Mouse (Mus musculus): ENCODE results near the gene Speer4e. TPM values are rescaled to one million over a fixed set of nuclear protein-coding genes. Genes with fewer than 3 reads are reported as not detected.
"Not testable (repeated sequence)": the region's sequence is repeated elsewhere in the genome, so short reads cannot be mapped to it uniquely, and the experiment has no call there.

The Speer4e gene
- polyA plus RNA-seq, 1 experiment = not detected

DNA sequence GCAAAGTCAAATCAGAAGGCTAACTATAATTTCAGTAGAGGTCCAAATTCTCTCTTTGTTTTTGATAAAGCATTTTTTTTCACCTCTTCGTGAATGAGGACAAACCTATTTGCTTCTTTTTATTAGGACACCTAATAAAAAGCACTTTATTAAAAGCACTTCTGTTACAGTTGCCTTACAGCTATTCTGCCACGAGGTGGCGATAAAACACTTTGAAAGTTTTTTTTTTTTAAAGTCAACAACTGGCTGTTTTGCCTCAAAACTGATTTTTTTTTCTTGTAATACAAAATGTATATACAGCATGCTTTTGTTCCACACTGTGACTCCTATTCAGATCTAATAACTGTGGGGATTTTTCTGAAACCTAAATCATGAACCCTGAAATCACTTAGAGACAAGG, 34.7 kb downstream of the Speer4e start:
- not testable (repeated sequence) for H3K4me1 ChIP-seq (ENCODE audit: control insufficient read depth, insufficient read depth, low read length); H3K9ac ChIP-seq (ENCODE audit: low read depth, poor library complexity, severe bottlenecking); H3K27ac ChIP-seq (ENCODE audit: insufficient read depth, low read length); H3K9me3 ChIP-seq (replicated peaks; ENCODE audit: control insufficient read depth, insufficient read depth, low read length, poor library complexity, severe bottlenecking); H3K4me3 ChIP-seq (ENCODE audit: low read depth, low read length); H3K36me3 ChIP-seq (ENCODE audit: control insufficient read depth, insufficient read depth, low read length, poor library complexity, severe bottlenecking); H3K27me3 ChIP-seq (ENCODE audit: control insufficient read depth, insufficient read depth, low read length, poor library complexity, severe bottlenecking)

DNA sequence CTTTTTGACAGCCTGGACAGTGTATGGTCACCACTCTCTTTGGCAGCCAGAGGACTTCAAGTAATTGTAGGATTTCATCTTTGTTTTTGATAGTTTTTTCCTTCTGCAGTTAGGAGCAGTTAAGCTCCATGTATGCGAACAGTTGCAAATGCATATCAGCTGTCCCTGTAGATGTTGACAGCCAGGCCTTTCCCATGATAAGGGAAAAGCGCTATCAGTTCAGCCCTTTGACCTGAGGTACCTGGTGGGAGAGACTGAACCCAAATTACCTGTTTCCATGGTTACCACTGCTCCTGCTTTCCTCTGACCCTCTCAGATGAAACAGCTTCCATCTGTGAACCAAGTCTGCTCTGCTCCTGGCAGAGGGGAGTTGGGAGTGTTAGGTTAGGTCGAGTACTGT, 46.0 kb downstream of the Speer4e start:
- no peak overlapping the region for H3K4me3 ChIP-seq (ENCODE audit: low read depth, low read length)
- H3K36me3 ChIP-seq (ENCODE audit: control insufficient read depth, insufficient read depth, low read length, poor library complexity, severe bottlenecking) = no peaks in the 10 kb centered on the region
- peaks cover 14% of the 10 kb centered on the region for H3K9me3 ChIP-seq (replicated peaks; ENCODE audit: control insufficient read depth, insufficient read depth, low read length, poor library complexity, severe bottlenecking)
- no peaks in the 10 kb centered on the region for H3K27me3 ChIP-seq (ENCODE audit: control insufficient read depth, insufficient read depth, low read length, poor library complexity, severe bottlenecking)
- no peak overlapping the region for H3K9ac ChIP-seq (ENCODE audit: low read depth, poor library complexity, severe bottlenecking)
- no peaks in the 10 kb centered on the region for H3K4me1 ChIP-seq (ENCODE audit: control insufficient read depth, insufficient read depth, low read length)
- no peak overlapping the region for H3K27ac ChIP-seq (ENCODE audit: insufficient read depth, low read length)
- TF ChIP-seq EP300 (IDR thresholded peaks at IDR 0.05; ENCODE audit: insufficient read depth, low read depth, low read length) = no peak
- TF ChIP-seq CTCF (IDR thresholded peaks at IDR 0.05; ENCODE audit: low read depth, low read length) = no peak
- no peak for TF ChIP-seq POLR2A (IDR thresholded peaks at IDR 0.05; ENCODE audit: insufficient read depth, low read length)

DNA sequence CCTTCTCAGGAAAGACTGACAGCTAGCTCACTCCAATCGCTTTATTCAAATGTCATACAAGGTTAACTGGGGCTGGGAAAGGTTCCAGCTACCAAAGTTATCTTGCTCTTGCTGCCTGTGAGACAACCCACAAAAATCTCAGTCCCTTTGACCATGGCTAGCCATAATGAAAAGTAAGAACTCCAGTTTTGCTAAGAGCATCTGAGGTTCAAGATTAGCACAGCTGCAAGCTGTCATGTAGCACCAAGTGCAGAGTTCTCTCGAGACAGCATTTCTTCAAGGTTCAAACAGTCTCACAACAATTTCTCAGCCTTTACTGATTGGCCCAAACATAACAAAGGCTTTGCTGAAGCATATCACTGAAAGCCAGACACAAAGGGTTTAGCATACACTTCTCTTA, 52.9 kb downstream of the Speer4e start:
- H3K9ac ChIP-seq (ENCODE audit: low read depth, poor library complexity, severe bottlenecking); H3K9me3 ChIP-seq (replicated peaks; ENCODE audit: control insufficient read depth, insufficient read depth, low read length, poor library complexity, severe bottlenecking); H3K27ac ChIP-seq (ENCODE audit: insufficient read depth, low read length); H3K4me1 ChIP-seq (ENCODE audit: control insufficient read depth, insufficient read depth, low read length); H3K27me3 ChIP-seq (ENCODE audit: control insufficient read depth, insufficient read depth, low read length, poor library complexity, severe bottlenecking); H3K4me3 ChIP-seq (ENCODE audit: low read depth, low read length); H3K36me3 ChIP-seq (ENCODE audit: control insufficient read depth, insufficient read depth, low read length, poor library complexity, severe bottlenecking): not testable (repeated sequence)

Other genes with a start within 250 kb of the Speer4e start
- gene Gm9758, start 23.5 kb downstream of the Speer4e start, polyA plus RNA-seq (2011; ENCODE audit: insufficient read depth, insufficient read length, low read depth, missing spikeins) = not detected in 2 replicates
- not detected in 2 replicates for gene Gm10354, start 40.5 kb upstream of the Speer4e start, polyA plus RNA-seq (2011; ENCODE audit: insufficient read depth, insufficient read length, low read depth, missing spikeins)
- not detected in 2 replicates for gene Gm17019, start 94.6 kb upstream of the Speer4e start, polyA plus RNA-seq (2011; ENCODE audit: insufficient read depth, insufficient read length, low read depth, missing spikeins)

Data from ES-Bruce4 (cell line).